Mouse (Mus musculus): ENCODE data around the gene Gm49380.

GRCm38 (mm10) chr9:44072599-44072915 is 40.7 kb downstream of the Gm49380 start:
- TF ChIP-seq CTCF (IDR thresholded peaks at IDR 0.05; ENCODE audit: low read depth, low read length) = no peak
- no peak for TF ChIP-seq POLR2A (IDR thresholded peaks at IDR 0.05; ENCODE audit: extremely low read depth, insufficient read depth, low read length)

All from liver, adult 2 months (tissue).